In genomic region chr2:103640861-103641260, GRCm38 (mm10) we compare ENCODE assay signal across 18 mouse cellular contexts.
DNase-seq lines count a peak whose midpoint lies in the region; ATAC-seq and TF ChIP-seq lines count a peak whose summit lies in the region.
"Had no signal": no experiment of that assay in that cellular context is flagged by ENCODE, and none has a peak within 500 bp of the region (broad histone marks: within the 10 kb centered on the region; RNA-seq: fewer than 3 reads in every experiment).

No protein-coding gene starts in this region.

- no peaks in the 10 kb centered on the region for H3K36me3 ChIP-seq in hindbrain, embryonic 10.5 days
- no peaks in the 10 kb centered on the region for H3K36me3 ChIP-seq in hindbrain, embryonic 11.5 days (ENCODE audit: control insufficient read depth, insufficient read depth, low read length)
- no peaks in the 10 kb centered on the region for H3K36me3 ChIP-seq in lung, embryonic 14.5 days (ENCODE audit: insufficient read depth)
- no peaks in the 10 kb centered on the region for H3K36me3 ChIP-seq in embryonic facial prominence, embryonic 12.5 days
- H3K36me3 ChIP-seq in limb, embryonic 13.5 days: no peaks in the 10 kb centered on the region
- H3K36me3 ChIP-seq: midbrain, embryonic 12.5 days had no signal

- no peak overlapping the region for H3K9ac ChIP-seq in hindbrain, embryonic 11.5 days (ENCODE audit: low read depth, low read length)
- H3K9ac ChIP-seq in lung, embryonic 14.5 days: no peak overlapping the region
- H3K9ac ChIP-seq in embryonic facial prominence, embryonic 12.5 days: no peak overlapping the region
- H3K9ac ChIP-seq in limb, embryonic 13.5 days: no peak overlapping the region
- H3K9ac ChIP-seq: midbrain, embryonic 12.5 days had no signal

- no peak for ATAC-seq in hindbrain, embryonic 11.5 days (ENCODE audit: low FRiP score)
- 0 out of 2 replicates have a peak, but pooled peaks have one; percentile 49 for ATAC-seq in lung, embryonic 14.5 days (ENCODE audit: insufficient read depth)
- ATAC-seq in embryonic facial prominence, embryonic 12.5 days (ENCODE audit: insufficient number of reproducible peaks, insufficient read depth, low FRiP score, low TSS enrichment): no peak
- no peak for ATAC-seq in limb, embryonic 13.5 days (ENCODE audit: low FRiP score, low read depth)
- ATAC-seq: forebrain, embryonic 14.5 days; hindbrain, postnatal 0 days; intestine, postnatal 0 days; lung, postnatal 0 days had no signal

- no peak overlapping the region for H3K4me2 ChIP-seq in hindbrain, embryonic 11.5 days (replicated peaks; ENCODE audit: low read depth, low read length)
- no peak overlapping the region for H3K4me2 ChIP-seq in lung, embryonic 14.5 days
- H3K4me2 ChIP-seq in embryonic facial prominence, embryonic 12.5 days (replicated peaks): no peak overlapping the region
- no peak overlapping the region for H3K4me2 ChIP-seq in limb, embryonic 13.5 days (replicated peaks)
- H3K4me2 ChIP-seq: heart, embryonic 11.5 days; midbrain, embryonic 12.5 days had no signal

- H3K9me3 ChIP-seq in hindbrain, embryonic 10.5 days: no peaks in the 10 kb centered on the region
- H3K9me3 ChIP-seq in hindbrain, embryonic 11.5 days (ENCODE audit: control insufficient read depth, low read length): no peaks in the 10 kb centered on the region
- H3K9me3 ChIP-seq in lung, embryonic 14.5 days (ENCODE audit: low read depth, low read length): no peaks in the 10 kb centered on the region
- no peaks in the 10 kb centered on the region for H3K9me3 ChIP-seq in embryonic facial prominence, embryonic 12.5 days
- H3K9me3 ChIP-seq in limb, embryonic 13.5 days: no peaks in the 10 kb centered on the region
- H3K9me3 ChIP-seq: midbrain, embryonic 12.5 days had no signal

- 36% methylated on average over 2 of the region's 2 CpGs for WGBS in hindbrain, embryonic 10.5 days
- 41% methylated on average over 2 of the region's 2 CpGs for WGBS in hindbrain, embryonic 11.5 days
- WGBS in lung, embryonic 14.5 days: 39% methylated on average over 2 of the region's 2 CpGs
- 37% methylated on average over 2 of the region's 2 CpGs for WGBS in embryonic facial prominence, embryonic 12.5 days
- WGBS in limb, embryonic 13.5 days: 43% methylated on average over 2 of the region's 2 CpGs

- H3K4me1 ChIP-seq in hindbrain, embryonic 10.5 days (replicated peaks): peaks cover 80% of the 10 kb centered on the region
- H3K4me1 ChIP-seq in hindbrain, embryonic 11.5 days (replicated peaks; ENCODE audit: control insufficient read depth, insufficient read depth, low read length): peaks cover 3% of the 10 kb centered on the region; the same call in 1 of the 2 replicates
- H3K4me1 ChIP-seq in lung, embryonic 14.5 days (ENCODE audit: insufficient read depth): no peaks in the 10 kb centered on the region
- peaks cover 60% of the 10 kb centered on the region for H3K4me1 ChIP-seq in embryonic facial prominence, embryonic 12.5 days
- H3K4me1 ChIP-seq in limb, embryonic 13.5 days: peaks cover 70% of the 10 kb centered on the region

- H3K27ac ChIP-seq in hindbrain, embryonic 10.5 days: 0 out of 2 replicates have a peak overlapping the region, but pooled peaks have one; percentile 59
- H3K27ac ChIP-seq in hindbrain, embryonic 11.5 days (ENCODE audit: low read depth, low read length): no peak overlapping the region
- H3K27ac ChIP-seq in lung, embryonic 14.5 days (ENCODE audit: low read depth): no peak overlapping the region
- H3K27ac ChIP-seq in embryonic facial prominence, embryonic 12.5 days: peak overlapping the region; percentile 32; the same call in 1 of the 2 replicates
- H3K27ac ChIP-seq in limb, embryonic 13.5 days: peak overlapping the region; percentile 15; the same call in 1 of the 2 replicates
- H3K27ac ChIP-seq: hindbrain, postnatal 0 days; midbrain, embryonic 12.5 days; stomach, postnatal 0 days had no signal

- no peak overlapping the region for H3K4me3 ChIP-seq in hindbrain, embryonic 10.5 days
- H3K4me3 ChIP-seq in hindbrain, embryonic 11.5 days (ENCODE audit: low read depth, low read length): no peak overlapping the region
- no peak overlapping the region for H3K4me3 ChIP-seq in lung, embryonic 14.5 days (ENCODE audit: low read depth, low read length)
- H3K4me3 ChIP-seq in embryonic facial prominence, embryonic 12.5 days: no peak overlapping the region
- H3K4me3 ChIP-seq in limb, embryonic 13.5 days: no peak overlapping the region
- H3K4me3 ChIP-seq: midbrain, embryonic 12.5 days had no signal

- no peak for TF ChIP-seq CTCF in lung, embryonic 14.5 days (IDR thresholded peaks at IDR 0.05; ENCODE audit: low read depth)

- peaks cover 64% of the 10 kb centered on the region for H3K27me3 ChIP-seq in hindbrain, embryonic 10.5 days (ENCODE audit: insufficient read depth, poor library complexity, severe bottlenecking)
- H3K27me3 ChIP-seq in hindbrain, embryonic 11.5 days (ENCODE audit: control insufficient read depth, insufficient read depth, low read length): peaks cover 13% of the 10 kb centered on the region
- no peaks in the 10 kb centered on the region for H3K27me3 ChIP-seq in lung, embryonic 14.5 days (ENCODE audit: insufficient read depth, low read length)
- H3K27me3 ChIP-seq in embryonic facial prominence, embryonic 12.5 days: no peaks in the 10 kb centered on the region
- no peaks in the 10 kb centered on the region for H3K27me3 ChIP-seq in limb, embryonic 13.5 days

- DNase-seq in hindbrain, embryonic 10.5 days (ENCODE audit: low spot score): no peak
- no peak for DNase-seq in hindbrain, embryonic 11.5 days (ENCODE audit: low spot score)
- no peak for DNase-seq in lung, embryonic 14.5 days
- no peak for DNase-seq in lung, postnatal 10 days
- no peak for DNase-seq in right cerebral cortex, postnatal 10 days (ENCODE audit: low spot score in 2 of 2)
- DNase-seq in cerebellum, postnatal 25 days: no peak
- DNase-seq: adrenal gland, postnatal 36 days; cerebellum, adult 9-10 months; kidney, postnatal 4 days had no signal

Comparison
In these comparisons a context has a peak if more than half of its experiments do, and no peak if none do; other contexts are left out.
1. H3K27ac ChIP-seq: peak in hindbrain, embryonic 10.5 days (single experiment), embryonic facial prominence, embryonic 12.5 days (single experiment) and limb, embryonic 13.5 days (single experiment); none in hindbrain, embryonic 11.5 days (single experiment) and lung, embryonic 14.5 days (single experiment).